Mouse (Mus musculus) cerebellum, adult 11-12 months (tissue): ENCODE data around the gene Sparc.
"Not testable (repeated sequence)": the region's sequence is repeated elsewhere in the genome, so short reads cannot be mapped to it uniquely, and the experiment has no call there.

Experiments used
- DNase-seq: peaks from one replicate; pipeline ENCODE4 v3.0.0; 2022

Sparc gene

GRCm38 (mm10) chr11:55432981-55433380 lies 10.0 kb upstream of the Sparc start:
- DNase-seq, result no peak

GRCm38 (mm10) chr11:55429973-55430372 lies 7.0 kb upstream of the Sparc start:
- DNase-seq, result no peak

- peak; percentile 64 for DNase-seq
Observed at GRCm38 (mm10) chr11:55428186-55429012, 5.4 kb upstream of the Sparc start.

- DNase-seq, result no peak
Observed at GRCm38 (mm10) chr11:55424746-55425360, 1.9 kb upstream of the Sparc start.

- peak; percentile 57 for DNase-seq
Observed at GRCm38 (mm10) chr11:55423756-55424155, 773 bp upstream of the Sparc start.

- no peak for DNase-seq
Observed at GRCm38 (mm10) chr11:55419678-55420307, 3.2 kb downstream of the Sparc start.

GRCm38 (mm10) chr11:55419296-55419677 lies 3.7 kb downstream of the Sparc start:
- DNase-seq, result peak; percentile 85

- DNase-seq, result no peak
Observed at GRCm38 (mm10) chr11:55418704-55419061, 4.3 kb downstream of the Sparc start.

- DNase-seq, result no peak
Observed at GRCm38 (mm10) chr11:55417898-55418703, 4.9 kb downstream of the Sparc start.

- DNase-seq, result no peak
Observed at GRCm38 (mm10) chr11:55416609-55417265, 6.2 kb downstream of the Sparc start.

- not testable (repeated sequence) for DNase-seq
Observed at GRCm38 (mm10) chr11:55415731-55416130, 7.3 kb downstream of the Sparc start.

GRCm38 (mm10) chr11:55415036-55415704 lies 7.8 kb downstream of the Sparc start:
- DNase-seq, result no peak

GRCm38 (mm10) chr11:55414314-55414713 lies 8.7 kb downstream of the Sparc start:
- DNase-seq, result no peak

- DNase-seq, result no peak
Observed at GRCm38 (mm10) chr11:55413416-55413796, 9.6 kb downstream of the Sparc start.

GRCm38 (mm10) chr11:55412680-55413415 lies 10.1 kb downstream of the Sparc start:
- no peak for DNase-seq

GRCm38 (mm10) chr11:55412034-55412433 lies 10.9 kb downstream of the Sparc start:
- no peak for DNase-seq

- DNase-seq, result no peak
Observed at GRCm38 (mm10) chr11:55410502-55410901, 12.5 kb downstream of the Sparc start.

GRCm38 (mm10) chr11:55410005-55410404 lies 13.0 kb downstream of the Sparc start:
- DNase-seq, result no peak

- DNase-seq, result no peak
Observed at GRCm38 (mm10) chr11:55407133-55407532, 15.8 kb downstream of the Sparc start.

GRCm38 (mm10) chr11:55405601-55406469 lies 17.1 kb downstream of the Sparc start:
- no peak for DNase-seq
